Mouse (Mus musculus) heart, postnatal 36 days (tissue): ENCODE measurements around the gene Gm20388. TPM values are rescaled to one million over a fixed set of nuclear protein-coding genes. Genes with fewer than 3 reads are reported as not detected.

Source experiments
- DNase-seq, 2 experiments: peaks; one replicate each; pipeline ENCODE4 v3.0.0; 2021 to 2022
- intact Hi-C: fragments of 180-260 bp; cut with DNase I; formaldehyde crosslinking; loops from one replicate; pipeline ENCODE4 v1.15.1; 2025
- total RNA-seq, 2 experiments: library from RNA; stranded (reverse); gene quantifications; 2 replicates each; pipeline ENCODE4 v1.2.3; 2021

The Gm20388 gene
- total RNA-seq, 2 experiments from 2014 or later = 3.5 to 4.9 TPM

- no peak for DNase-seq
- intact Hi-C loops = no loop called here
These were observed 1979.5 kb downstream of the Gm20388 start for GRCm38 (mm10) chr8:121889810-121890785.

- intact Hi-C loops = no loop called here
- DNase-seq = no peak
These were observed 1982.2 kb downstream of the Gm20388 start for GRCm38 (mm10) chr8:121892875-121893274.

GRCm38 (mm10) chr8:121895910-121896309 lies 1985.3 kb downstream of the Gm20388 start:
- intact Hi-C loops = no loop called here
- no peak for DNase-seq

GRCm38 (mm10) chr8:121896476-121897145 lies 1986.0 kb downstream of the Gm20388 start:
- intact Hi-C loops = no loop called here
- no peak for DNase-seq

- no peak for DNase-seq
- intact Hi-C loops = no loop called here
These were observed 1986.6 kb downstream of the Gm20388 start for GRCm38 (mm10) chr8:121897205-121897604.

- peak in 1 of 2 experiments; percentile 28 for DNase-seq
- intact Hi-C loops = no loop called here
These were observed 1987.3 kb downstream of the Gm20388 start for GRCm38 (mm10) chr8:121897871-121898381.

GRCm38 (mm10) chr8:121898401-121898931 lies 1987.8 kb downstream of the Gm20388 start:
- DNase-seq = peak; percentile 60 to 71
- intact Hi-C loops = no loop called here

- intact Hi-C loops = no loop called here
These were observed 1988.8 kb downstream of the Gm20388 start for GRCm38 (mm10) chr8:121899180-121900044.

GRCm38 (mm10) chr8:121901498-121902236 lies 1991.0 kb downstream of the Gm20388 start:
- intact Hi-C loops = no loop called here
- no peak for DNase-seq

More at GRCm38 (mm10) chr8:121899180-121900044, 1988.8 kb downstream of the Gm20388 start:
- no peak for DNase-seq

GRCm38 (mm10) chr8:121903977-121904376 lies 1993.3 kb downstream of the Gm20388 start:
- DNase-seq = no peak
- intact Hi-C loops = no loop called here

GRCm38 (mm10) chr8:121904999-121905398 lies 1994.4 kb downstream of the Gm20388 start:
- intact Hi-C loops = no loop called here
- no peak for DNase-seq

GRCm38 (mm10) chr8:121905420-121905819 lies 1994.8 kb downstream of the Gm20388 start:
- DNase-seq = no peak
- intact Hi-C loops = no loop called here

GRCm38 (mm10) chr8:121905864-121906263 lies 1995.2 kb downstream of the Gm20388 start:
- DNase-seq = no peak

GRCm38 (mm10) chr8:121906542-121907512 lies 1996.2 kb downstream of the Gm20388 start:
- intact Hi-C loops = no loop called here
- peak in 1 of 2 experiments; percentile 22 for DNase-seq

More at GRCm38 (mm10) chr8:121905864-121906263, 1995.2 kb downstream of the Gm20388 start:
- intact Hi-C loops = no loop called here

- peak; percentile 96 to 97 for DNase-seq
- intact Hi-C loops = no loop called here
These were observed 1997.1 kb downstream of the Gm20388 start, which contains the start of gene Slc7a5 for GRCm38 (mm10) chr8:121907587-121908248. Slc7a5 (minus strand) TSS chr8:121907694.

- no peak for DNase-seq
- intact Hi-C loops = loop anchor here (1.0 kb wide), 2 partner anchors 34 to 57 kb away; no protein-coding TSS in a partner anchor
These were observed 1997.9 kb downstream of the Gm20388 start for GRCm38 (mm10) chr8:121908378-121909147.
